Mouse (Mus musculus) liver, postnatal 0 days (tissue): ENCODE measurements around the gene Ankrd39. TPM values are rescaled to one million over a fixed set of nuclear protein-coding genes. Genes with fewer than 3 reads are reported as not detected.

Experiments
- ATAC-seq: fragments of 200-750 bp; cut with Nextera tagmentation; 2 replicates; pipeline ENCODE4 v1.8.0; 2017; ENCODE audit warnings: mild to moderate bottlenecking, moderate library complexity
- DNase-seq: peaks from one replicate; pipeline ENCODE4 v3.0.0-alpha.2; 2016
- H3K27ac ChIP-seq: fragments of 300-500 bp; sonication (generic); 2 replicates; pipeline ENCODE4 v1.5.1; 2014; ENCODE audit warnings: antibody characterized with exemption, moderate library complexity, mild to moderate bottlenecking, low read depth
- H3K27me3 ChIP-seq: fragments of 300-500 bp; sonication (generic); 2 replicates; pipeline ENCODE4 v1.6.1; 2014; ENCODE audit warnings: low read length, control low read depth, mixed read lengths; ENCODE audit not compliant: insufficient read depth
- H3K36me3 ChIP-seq: fragments of 300-500 bp; sonication (generic); replicated peaks from 2 replicates; pipeline ENCODE4 v1.6.1; 2014; ENCODE audit warnings: mild to moderate bottlenecking, control low read depth, low read length, moderate library complexity, mixed read lengths; ENCODE audit not compliant: insufficient read depth
- H3K4me1 ChIP-seq: fragments of 300-500 bp; sonication (generic); 2 replicates; pipeline ENCODE4 v1.6.1; 2014; ENCODE audit warnings: antibody characterized with exemption, mild to moderate bottlenecking, control low read depth; ENCODE audit not compliant: insufficient read depth
- H3K4me2 ChIP-seq: fragments of 300-500 bp; sonication (generic); 2 replicates; pipeline ENCODE4 v1.6.1; 2014; ENCODE audit warnings: low read depth, mild to moderate bottlenecking, low read length, moderate library complexity, mixed read lengths
- H3K4me3 ChIP-seq: fragments of 300-500 bp; sonication (generic); 2 replicates; pipeline ENCODE4 v1.5.1; 2014; ENCODE audit warnings: low read depth, low read length
- H3K9ac ChIP-seq: fragments of 300-500 bp; sonication (generic); replicated peaks from 2 replicates; pipeline ENCODE4 v1.6.1; 2014; ENCODE audit warnings: mild to moderate bottlenecking, moderate library complexity
- H3K9me3 ChIP-seq: fragments of 300-500 bp; sonication (generic); 2 replicates; pipeline ENCODE4 v1.6.1; 2016; ENCODE audit warnings: mild to moderate bottlenecking, control low read depth, low read length, mixed read lengths
- CTCF ChIP-seq: sonication (generic); IDR thresholded peaks from 2 replicates; pipeline ENCODE4 v1.5.1; 2016; ENCODE audit warnings: antibody characterized with exemption, low read depth
- EP300 ChIP-seq: IDR thresholded peaks from 2 replicates; pipeline ENCODE4 v1.6.1; 2016; ENCODE audit warnings: antibody characterized with exemption, low read depth, mild to moderate bottlenecking
- WGBS: fragments of 180-500 bp; shearing (Covaris S2); extraction: QIAGEN DNeasy Blood & Tissue Kit; methylation state at CpG from one replicate; pipeline ENCODE4 v1.1.7; 2014; ENCODE audit not compliant: insufficient replicate concordance; 5-methylcytosine and 5-hydroxymethylcytosine counted together
- polyA plus RNA-seq: library from polyadenylated mRNA; unstranded; fragments of >200 nt; fragmentation: Nextera tagmentation; extraction: Ambion mirVana; gene quantifications from 2 replicates; pipeline ENCODE4 v1.2.1, GENCODE M21; 2015

Gene Ankrd39
- polyA plus RNA-seq, 1 experiment from 2014 or later, result 7.4 TPM

GRCm38 (mm10) chr1:36523332-36524013, 23.8 kb downstream of the Ankrd39 start:
- TF ChIP-seq EP300 (no peak), CTCF (no peak)
- H3K27ac ChIP-seq, result no peak overlapping the region
- WGBS, result 72% methylated on average over 9 of the region's 9 CpGs

GRCm38 (mm10) chr1:36522210-36522609, 25.0 kb downstream of the Ankrd39 start:
- WGBS, result 90% methylated on average over 7 of the region's 7 CpGs
- no peak for DNase-seq
- H3K4me3 ChIP-seq, result no peak overlapping the region
- no peak overlapping the region for H3K9ac ChIP-seq
- H3K36me3 ChIP-seq, result peaks cover 47% of the 10 kb centered on the region
- H3K9me3 ChIP-seq, result no peaks in the 10 kb centered on the region
- ATAC-seq, result no peak
- no peak overlapping the region for H3K4me2 ChIP-seq
- H3K27me3 ChIP-seq, result no peaks in the 10 kb centered on the region
- H3K4me1 ChIP-seq, result peaks cover 3% of the 10 kb centered on the region
- H3K27ac ChIP-seq, result no peak overlapping the region
- no peak for TF ChIP-seq CTCF
- TF ChIP-seq EP300, result no peak

More at GRCm38 (mm10) chr1:36523332-36524013, 23.8 kb downstream of the Ankrd39 start:
- Histone ChIP-seq H3K36me3 (peaks cover 47% of the 10 kb centered on the region), H3K4me3 (no peak overlapping the region), H3K4me2 (no peak overlapping the region), H3K27me3 (no peaks in the 10 kb centered on the region), H3K4me1 (peaks cover 7% of the 10 kb centered on the region), H3K9ac (no peak overlapping the region), H3K9me3 (no peaks in the 10 kb centered on the region)
- DNase-seq, result no peak
- ATAC-seq, result no peak

- H3K4me2 ChIP-seq, result no peak overlapping the region
- no peak for DNase-seq
- H3K27me3 ChIP-seq, result no peaks in the 10 kb centered on the region
- no peak overlapping the region for H3K4me3 ChIP-seq
- ATAC-seq, result no peak
- peaks cover 37% of the 10 kb centered on the region for H3K36me3 ChIP-seq
- H3K27ac ChIP-seq, result no peak overlapping the region
- H3K9me3 ChIP-seq, result no peaks in the 10 kb centered on the region
- H3K4me1 ChIP-seq, result peaks cover 5% of the 10 kb centered on the region; the same call in 1 of the 2 replicates
- H3K9ac ChIP-seq, result no peak overlapping the region
- TF ChIP-seq EP300 (no peak), CTCF (no peak)
- 75% methylated on average over 11 of the region's 11 CpGs for WGBS
Measured at GRCm38 (mm10) chr1:36519626-36520025, 27.6 kb downstream of the Ankrd39 start.

DNA sequence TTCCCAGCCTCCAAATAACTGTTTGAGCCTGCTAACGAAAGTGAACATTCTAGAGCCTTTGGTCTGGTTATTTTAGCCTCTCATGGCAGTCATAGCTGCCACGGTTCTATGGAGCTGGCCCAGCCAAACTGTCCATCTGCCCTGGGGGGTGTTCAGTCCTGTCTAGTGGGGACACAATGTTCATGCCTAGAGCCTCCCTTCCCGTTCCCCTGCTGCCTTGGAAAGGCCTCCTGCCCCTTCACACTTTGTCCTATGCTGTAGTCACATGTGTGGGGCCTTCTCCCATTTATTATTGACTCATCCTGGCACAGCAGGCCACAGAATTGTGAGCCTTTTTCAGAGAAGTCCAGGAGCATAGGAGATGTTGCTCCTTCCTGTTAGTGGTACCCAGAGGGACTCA, 29.0 kb downstream of the Ankrd39 start:
- WGBS, result 66% methylated on average over 3 of the region's 3 CpGs

GRCm38 (mm10) chr1:36513718-36514117, 33.5 kb downstream of the Ankrd39 start:
- DNase-seq, result no peak
- H3K9me3 ChIP-seq, result no peaks in the 10 kb centered on the region
- H3K4me2 ChIP-seq, result peak overlapping the region; percentile 96
- TF ChIP-seq EP300 (no peak), CTCF (peak; percentile 65)
- H3K27me3 ChIP-seq, result no peaks in the 10 kb centered on the region
- 0 out of 2 replicates have a peak, but pooled peaks cover 4% of the 10 kb centered on the region for H3K36me3 ChIP-seq
- H3K4me3 ChIP-seq, result peak overlapping the region; percentile 89; the same call in 1 of the 2 replicates
- peaks cover 19% of the 10 kb centered on the region for H3K4me1 ChIP-seq
- no peak overlapping the region for H3K27ac ChIP-seq
- WGBS, result 54% methylated on average over 2 of the region's 2 CpGs
- ATAC-seq, result no peak
- no peak overlapping the region for H3K9ac ChIP-seq

More for the DNA sequence above, 29.0 kb downstream of the Ankrd39 start:
- Histone ChIP-seq H3K36me3 (peaks cover 34% of the 10 kb centered on the region), H3K4me3 (no peak overlapping the region), H3K9ac (no peak overlapping the region), H3K27ac (no peak overlapping the region), H3K4me2 (no peak overlapping the region), H3K27me3 (no peaks in the 10 kb centered on the region), H3K9me3 (no peaks in the 10 kb centered on the region), H3K4me1 (peaks cover 14% of the 10 kb centered on the region)
- ATAC-seq, result peak; percentile 50
- no peak for DNase-seq
- TF ChIP-seq EP300, result no peak
- TF ChIP-seq CTCF, result no peak

- DNase-seq (no peak), ATAC-seq (no peak)
- Histone ChIP-seq H3K27ac (no peak overlapping the region), H3K4me2 (peak overlapping the region; percentile 96), H3K4me3 (peak overlapping the region; percentile 89), H3K9ac (peak overlapping the region; percentile 84), H3K27me3 (no peaks in the 10 kb centered on the region), H3K9me3 (no peaks in the 10 kb centered on the region), H3K4me1 (peaks cover 19% of the 10 kb centered on the region), H3K36me3 (0 out of 2 replicates have a peak, but pooled peaks cover 4% of the 10 kb centered on the region)
- TF ChIP-seq CTCF, result no peak
- no peak for TF ChIP-seq EP300
- WGBS, result 20% methylated on average over 1 of the region's 1 CpGs
Measured at GRCm38 (mm10) chr1:36513310-36513709, 33.9 kb downstream of the Ankrd39 start.
